Mouse (Mus musculus): Measurements from ENCODE around the gene Tiam1. TPM values are rescaled to one million over a fixed set of nuclear protein-coding genes. Genes with fewer than 3 reads are reported as not detected.

Tiam1 gene
- polyA plus RNA-seq, 1 experiment from 2014 or later = 4.2 TPM

DNA sequence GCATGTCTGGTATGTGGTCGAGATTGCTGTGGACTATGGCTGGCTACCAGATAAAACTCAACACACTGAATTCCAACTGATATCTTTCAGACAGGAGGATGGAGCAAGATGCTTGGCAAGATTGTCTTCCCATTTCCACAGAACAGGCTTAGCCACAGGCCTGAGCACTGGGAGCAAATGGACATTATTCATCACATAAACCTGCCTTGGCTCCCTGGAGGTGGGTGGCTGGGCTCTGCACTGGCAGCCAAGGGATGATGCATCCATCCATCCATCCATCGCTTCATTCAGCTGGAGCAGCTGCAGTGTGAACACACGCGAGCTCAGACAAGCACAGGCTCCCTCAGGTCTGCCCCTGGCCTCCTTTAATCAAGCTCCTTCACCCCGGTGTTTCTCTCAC is 190.7 kb downstream of the Tiam1 start:
- H3K4me3 ChIP-seq (replicated peaks) = no peak overlapping the region
- H3K4me1 ChIP-seq (replicated peaks) = no peaks in the 10 kb centered on the region
- no peak for ATAC-seq (ENCODE audit: insufficient read depth)
- no peaks in the 10 kb centered on the region for H3K9me3 ChIP-seq (replicated peaks)
- H3K4me2 ChIP-seq = no peak overlapping the region
- H3K27me3 ChIP-seq = no peaks in the 10 kb centered on the region
- H3K36me3 ChIP-seq (replicated peaks) = no peaks in the 10 kb centered on the region
- no peak overlapping the region for H3K9ac ChIP-seq
- WGBS (ENCODE audit: insufficient replicate concordance) = 69% methylated on average over 5 of the region's 5 CpGs
- H3K27ac ChIP-seq (replicated peaks) = no peak overlapping the region

DNA sequence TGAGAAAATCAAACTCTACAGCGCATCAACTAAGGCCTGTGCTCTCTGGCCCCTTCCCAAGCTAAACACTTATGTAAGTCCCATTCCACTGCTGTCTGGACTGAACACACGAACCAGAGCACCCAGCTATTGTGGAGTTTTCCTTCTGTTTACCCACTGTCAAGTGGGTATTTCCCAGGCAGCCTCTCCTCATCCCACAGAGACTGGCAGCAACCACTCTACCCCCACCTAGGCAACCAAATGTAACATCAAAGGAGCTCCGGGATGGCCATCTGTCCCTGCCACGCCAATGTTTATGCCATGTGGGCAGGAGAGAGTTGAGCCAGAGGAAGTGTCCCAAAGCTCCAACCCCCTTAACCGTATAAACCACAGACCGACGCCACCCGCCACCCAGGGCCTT is 192.8 kb downstream of the Tiam1 start:
- Histone ChIP-seq H3K27ac (replicated peaks) (no peak overlapping the region), H3K9me3 (replicated peaks) (no peaks in the 10 kb centered on the region), H3K4me1 (replicated peaks) (no peaks in the 10 kb centered on the region), H3K4me3 (replicated peaks) (no peak overlapping the region), H3K36me3 (replicated peaks) (no peaks in the 10 kb centered on the region), H3K27me3 (no peaks in the 10 kb centered on the region), H3K9ac (no peak overlapping the region), H3K4me2 (no peak overlapping the region)
- ATAC-seq (ENCODE audit: insufficient read depth) = no peak
- 57% methylated on average over 8 of the region's 8 CpGs for WGBS (ENCODE audit: insufficient replicate concordance)

DNA sequence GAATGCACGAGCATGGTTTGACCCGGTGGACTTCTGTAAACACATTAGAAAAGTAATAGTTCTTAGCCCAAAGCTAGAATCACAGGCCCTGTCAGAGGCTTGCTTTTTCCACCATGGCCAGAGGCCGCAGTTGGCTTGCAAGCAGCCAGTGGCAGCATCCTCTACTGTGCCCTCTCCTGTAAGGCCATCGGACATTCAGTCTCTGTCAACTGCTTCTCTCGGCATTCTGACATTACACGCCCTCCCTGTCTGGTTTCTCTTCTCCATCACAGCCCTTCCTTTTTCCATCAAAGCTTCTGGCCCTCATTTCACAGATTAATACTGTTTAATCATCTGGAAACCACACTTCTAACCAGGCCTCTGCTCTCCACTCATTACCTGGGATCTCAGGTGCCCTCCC is 193.3 kb downstream of the Tiam1 start:
- Histone ChIP-seq H3K4me3 (replicated peaks) (no peak overlapping the region), H3K27me3 (no peaks in the 10 kb centered on the region), H3K4me2 (no peak overlapping the region), H3K9me3 (replicated peaks) (no peaks in the 10 kb centered on the region), H3K36me3 (replicated peaks) (no peaks in the 10 kb centered on the region), H3K9ac (no peak overlapping the region), H3K27ac (replicated peaks) (no peak overlapping the region), H3K4me1 (replicated peaks) (no peaks in the 10 kb centered on the region)
- WGBS (ENCODE audit: insufficient replicate concordance) = 77% methylated on average over 6 of the region's 6 CpGs
- ATAC-seq (ENCODE audit: insufficient read depth) = no peak

DNA sequence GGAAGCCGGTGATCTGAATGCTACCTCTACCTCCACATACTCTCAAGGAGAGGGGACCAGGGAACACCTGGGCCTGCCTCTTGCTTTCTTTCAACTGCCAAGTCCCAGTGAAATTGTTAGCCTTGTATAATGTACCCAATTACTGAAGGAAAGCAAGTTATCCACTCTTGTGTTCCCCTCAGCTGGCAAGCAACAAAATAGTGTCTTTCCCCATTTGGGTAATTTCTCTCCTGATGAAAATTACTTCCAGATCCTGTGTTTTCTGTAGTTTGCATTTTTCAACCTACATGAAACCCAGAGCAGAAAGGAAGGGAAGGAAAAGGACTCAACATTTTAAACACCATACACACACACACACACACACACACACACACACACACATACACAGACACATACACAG is 195.5 kb downstream of the Tiam1 start:
- H3K9me3 ChIP-seq (replicated peaks) = no peaks in the 10 kb centered on the region
- no peak overlapping the region for H3K4me3 ChIP-seq (replicated peaks)
- no peaks in the 10 kb centered on the region for H3K27me3 ChIP-seq
- H3K4me2 ChIP-seq = no peak overlapping the region
- no peaks in the 10 kb centered on the region for H3K36me3 ChIP-seq (replicated peaks)
- WGBS (ENCODE audit: insufficient replicate concordance) = 80% methylated on average over 1 of the region's 1 CpGs
- no peak for ATAC-seq (ENCODE audit: insufficient read depth)
- no peaks in the 10 kb centered on the region for H3K4me1 ChIP-seq (replicated peaks)
- H3K9ac ChIP-seq = no peak overlapping the region
- no peak overlapping the region for H3K27ac ChIP-seq (replicated peaks)

DNA sequence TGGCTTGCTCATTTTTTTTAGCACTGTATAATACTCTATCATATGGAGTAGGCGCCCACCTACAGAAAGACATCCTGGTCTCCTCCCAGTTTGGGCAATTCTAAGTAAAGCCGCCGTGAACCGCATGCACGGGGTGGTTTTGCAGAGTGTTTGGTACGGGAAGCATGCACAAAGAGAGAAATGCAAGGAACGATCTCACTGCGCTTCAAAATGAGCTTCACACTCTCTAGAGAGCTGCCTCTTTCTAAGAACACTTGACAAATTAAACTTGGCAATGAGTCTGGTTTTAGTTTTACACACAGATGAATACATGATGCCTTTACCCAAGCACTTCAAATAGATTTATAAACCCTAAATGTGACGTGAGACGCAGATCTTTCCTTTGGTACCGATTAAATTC is 196.8 kb downstream of the Tiam1 start:
- Histone ChIP-seq H3K27ac (replicated peaks) (no peak overlapping the region), H3K9ac (no peak overlapping the region), H3K4me2 (no peak overlapping the region), H3K9me3 (replicated peaks) (no peaks in the 10 kb centered on the region), H3K27me3 (no peaks in the 10 kb centered on the region), H3K4me1 (replicated peaks) (no peaks in the 10 kb centered on the region), H3K36me3 (replicated peaks) (no peaks in the 10 kb centered on the region), H3K4me3 (replicated peaks) (no peak overlapping the region)
- no peak for ATAC-seq (ENCODE audit: insufficient read depth)
- WGBS (ENCODE audit: insufficient replicate concordance) = 83% methylated on average over 11 of the region's 11 CpGs

DNA sequence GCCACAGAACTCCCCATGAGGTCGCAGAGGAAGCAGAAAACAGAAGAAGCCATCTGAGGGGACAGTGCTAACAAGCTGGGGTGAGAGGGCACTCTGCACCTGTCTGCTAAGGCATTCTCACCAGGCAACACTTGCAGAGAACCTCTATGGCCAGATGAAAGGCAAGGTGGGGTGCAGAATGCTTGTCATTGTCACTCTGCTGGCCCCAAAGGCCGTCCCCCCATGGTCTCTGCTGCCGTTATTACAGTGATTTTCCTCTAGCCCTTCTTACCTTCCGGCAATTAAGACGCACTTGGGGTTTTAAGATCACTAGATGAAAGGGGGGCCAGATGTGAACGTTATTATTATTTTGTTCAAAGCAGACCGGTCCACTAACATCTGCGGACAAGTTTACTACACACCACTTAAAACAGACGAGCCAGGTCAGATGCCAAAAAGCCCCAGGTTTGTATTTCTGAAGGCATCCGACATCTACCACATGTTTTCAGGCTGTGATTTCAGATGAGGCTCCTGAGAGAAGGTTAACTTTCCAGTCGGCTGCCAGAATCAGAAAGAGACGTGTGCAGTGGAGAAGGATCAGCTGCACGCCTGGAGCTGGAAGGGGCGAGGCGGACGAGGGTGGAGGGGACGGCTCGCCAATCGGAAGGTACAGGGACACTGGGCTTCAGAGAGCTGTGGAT is 198.8 kb downstream of the Tiam1 start:
- no peak overlapping the region for H3K4me3 ChIP-seq (replicated peaks)
- H3K36me3 ChIP-seq (replicated peaks) = no peaks in the 10 kb centered on the region
- H3K27me3 ChIP-seq = no peaks in the 10 kb centered on the region
- no peak overlapping the region for H3K4me2 ChIP-seq
- ATAC-seq (ENCODE audit: insufficient read depth) = no peak
- H3K9me3 ChIP-seq (replicated peaks) = no peaks in the 10 kb centered on the region
- H3K27ac ChIP-seq (replicated peaks) = no peak overlapping the region
- no peak overlapping the region for H3K9ac ChIP-seq
- 73% methylated on average over 19 of the region's 19 CpGs for WGBS (ENCODE audit: insufficient replicate concordance)
- no peaks in the 10 kb centered on the region for H3K4me1 ChIP-seq (replicated peaks)

DNA sequence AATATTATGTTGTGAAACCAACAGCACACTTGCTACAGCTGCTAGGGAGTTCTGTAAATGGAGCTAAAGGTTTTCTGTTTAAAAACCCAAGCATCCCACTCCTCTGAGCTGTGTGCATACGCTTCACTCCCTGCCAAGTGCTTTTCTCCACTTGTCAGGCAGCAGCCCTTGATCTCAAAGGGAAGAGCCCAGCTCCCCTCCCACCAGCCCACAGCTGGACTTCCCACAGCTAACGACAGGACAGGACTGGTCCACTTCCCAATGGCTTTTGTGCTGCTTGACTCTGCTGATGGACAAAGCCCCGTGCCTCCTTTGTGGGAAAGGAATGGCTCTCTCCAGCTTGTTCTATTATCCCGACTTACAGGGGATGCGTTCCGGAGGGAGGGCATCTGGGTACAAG is 199.5 kb downstream of the Tiam1 start:
- ATAC-seq (ENCODE audit: insufficient read depth) = no peak
- WGBS (ENCODE audit: insufficient replicate concordance) = 53% methylated on average over 6 of the region's 6 CpGs

DNA sequence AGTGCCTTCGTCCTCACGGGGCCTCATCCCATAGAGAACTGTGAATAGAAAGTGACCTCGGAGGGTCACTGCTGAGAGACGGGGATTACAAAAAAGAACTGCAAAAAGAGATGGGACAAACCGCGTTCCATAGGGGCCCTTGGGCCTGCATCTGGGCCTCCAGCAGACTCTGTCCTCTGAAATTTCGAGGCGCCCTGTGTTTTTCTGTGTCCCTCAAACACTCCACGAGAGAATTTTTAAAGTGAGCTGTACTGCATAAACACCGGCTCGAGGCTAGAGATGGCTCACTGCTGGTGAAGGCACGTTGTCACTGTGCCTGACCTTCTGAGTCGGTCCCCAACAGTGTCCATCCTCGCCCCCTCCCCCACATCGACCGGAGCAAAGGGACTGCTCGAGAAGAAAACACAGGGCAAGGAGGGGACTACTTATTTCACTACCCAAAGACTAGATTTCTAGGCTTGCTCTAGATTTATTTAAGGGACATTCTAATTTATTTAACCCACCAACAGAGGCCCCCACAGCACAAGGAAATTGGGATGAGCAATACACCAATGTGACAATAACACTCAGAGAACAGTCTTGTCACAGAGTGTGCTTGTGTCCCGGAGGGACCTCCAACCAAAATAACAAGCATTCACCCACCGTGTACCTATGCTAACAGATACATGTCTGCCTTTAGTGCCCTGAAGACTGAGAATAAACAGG is 200.2 kb downstream of the Tiam1 start:
- no peaks in the 10 kb centered on the region for H3K9me3 ChIP-seq (replicated peaks)
- no peaks in the 10 kb centered on the region for H3K4me1 ChIP-seq (replicated peaks)
- H3K4me3 ChIP-seq (replicated peaks) = no peak overlapping the region
- no peaks in the 10 kb centered on the region for H3K36me3 ChIP-seq (replicated peaks)
- no peaks in the 10 kb centered on the region for H3K27me3 ChIP-seq
- no peak overlapping the region for H3K27ac ChIP-seq (replicated peaks)
- H3K4me2 ChIP-seq = no peak overlapping the region
- 58% methylated on average over 19 of the region's 19 CpGs for WGBS (ENCODE audit: insufficient replicate concordance)
- no peak for ATAC-seq (ENCODE audit: insufficient read depth)
- no peak overlapping the region for H3K9ac ChIP-seq

More for the DNA sequence above, 199.5 kb downstream of the Tiam1 start:
- H3K27me3 ChIP-seq = no peaks in the 10 kb centered on the region
- no peak overlapping the region for H3K4me3 ChIP-seq (replicated peaks)
- H3K4me2 ChIP-seq = no peak overlapping the region
- H3K4me1 ChIP-seq (replicated peaks) = no peaks in the 10 kb centered on the region
- H3K36me3 ChIP-seq (replicated peaks) = no peaks in the 10 kb centered on the region
- H3K9ac ChIP-seq = no peak overlapping the region
- no peak overlapping the region for H3K27ac ChIP-seq (replicated peaks)
- no peaks in the 10 kb centered on the region for H3K9me3 ChIP-seq (replicated peaks)

DNA sequence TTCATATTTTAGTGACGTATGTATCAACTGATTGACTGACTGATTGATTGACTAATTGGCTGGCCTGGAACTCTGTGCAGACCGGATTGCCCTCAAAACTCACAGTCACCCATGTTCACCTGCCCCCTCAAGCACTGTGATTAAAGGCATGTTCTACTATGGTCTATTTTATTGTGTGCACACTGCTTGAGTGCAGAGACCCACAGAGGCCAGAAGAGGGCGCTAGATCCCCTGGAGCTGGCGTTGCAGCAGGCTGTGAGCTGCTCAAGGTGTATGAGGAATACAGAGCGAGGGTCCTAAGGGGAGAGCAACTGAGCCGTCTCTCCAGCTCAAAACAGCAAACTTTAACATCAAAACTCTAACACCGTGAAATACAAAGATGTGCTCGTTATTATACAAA is 202.9 kb downstream of the Tiam1 start:
- Histone ChIP-seq H3K9me3 (replicated peaks) (no peaks in the 10 kb centered on the region), H3K9ac (no peak overlapping the region), H3K4me2 (no peak overlapping the region), H3K4me3 (replicated peaks) (no peak overlapping the region), H3K4me1 (replicated peaks) (no peaks in the 10 kb centered on the region), H3K36me3 (replicated peaks) (no peaks in the 10 kb centered on the region), H3K27ac (replicated peaks) (no peak overlapping the region), H3K27me3 (no peaks in the 10 kb centered on the region)
- no peak for ATAC-seq (ENCODE audit: insufficient read depth)
- WGBS (ENCODE audit: insufficient replicate concordance) = 80% methylated on average over 8 of the region's 8 CpGs

DNA sequence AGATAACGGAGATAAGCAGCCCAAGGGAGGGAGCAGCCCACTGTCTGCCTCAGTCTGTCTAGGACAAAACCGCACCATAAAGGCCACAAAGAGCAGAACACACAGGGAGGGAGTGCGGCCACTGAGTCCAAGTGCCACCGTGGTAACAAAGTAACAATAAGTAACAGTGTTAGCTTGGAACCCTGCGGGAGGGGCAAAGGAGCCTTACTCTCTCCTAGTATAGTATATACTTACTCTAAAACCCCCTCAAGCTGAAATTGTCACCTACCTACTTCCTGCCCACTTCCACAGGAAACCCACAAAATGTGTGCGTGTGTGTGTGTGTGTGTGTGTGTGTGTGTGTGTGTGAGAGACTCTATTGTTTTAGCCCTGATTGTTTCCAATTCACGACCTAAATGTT is 205.3 kb downstream of the Tiam1 start:
- Histone ChIP-seq H3K9ac (no peak overlapping the region), H3K4me3 (replicated peaks) (no peak overlapping the region), H3K27me3 (no peaks in the 10 kb centered on the region), H3K9me3 (replicated peaks) (no peaks in the 10 kb centered on the region), H3K36me3 (replicated peaks) (no peaks in the 10 kb centered on the region), H3K4me2 (no peak overlapping the region), H3K27ac (replicated peaks) (no peak overlapping the region), H3K4me1 (replicated peaks) (no peaks in the 10 kb centered on the region)
- ATAC-seq (ENCODE audit: insufficient read depth) = no peak
- 11% methylated on average over 7 of the region's 7 CpGs for WGBS (ENCODE audit: insufficient replicate concordance)

DNA sequence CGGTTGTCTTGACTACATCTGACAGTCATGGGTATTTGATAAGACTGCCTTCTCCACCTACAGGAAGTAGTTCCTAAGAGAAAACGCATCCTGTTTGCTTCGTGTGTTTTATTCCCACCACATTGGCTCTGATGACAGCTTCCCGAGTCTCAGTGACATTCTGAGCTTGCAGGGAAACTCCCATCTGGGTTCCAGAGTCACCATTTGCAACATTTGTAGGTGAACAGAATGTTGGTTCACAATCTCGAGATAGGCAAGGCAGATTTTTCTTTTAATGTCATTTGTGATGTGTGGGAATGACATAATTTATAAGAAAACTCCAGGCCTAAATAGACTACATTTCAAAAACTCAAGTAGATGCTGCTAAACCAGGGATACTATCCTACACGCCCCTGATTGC is 207.0 kb downstream of the Tiam1 start:
- 37% methylated on average over 6 of the region's 6 CpGs for WGBS (ENCODE audit: insufficient replicate concordance)
- Histone ChIP-seq H3K4me3 (replicated peaks) (no peak overlapping the region), H3K9ac (no peak overlapping the region), H3K36me3 (replicated peaks) (no peaks in the 10 kb centered on the region), H3K27ac (replicated peaks) (no peak overlapping the region), H3K9me3 (replicated peaks) (no peaks in the 10 kb centered on the region), H3K4me2 (no peak overlapping the region), H3K27me3 (no peaks in the 10 kb centered on the region), H3K4me1 (replicated peaks) (no peaks in the 10 kb centered on the region)
- no peak for ATAC-seq (ENCODE audit: insufficient read depth)

DNA sequence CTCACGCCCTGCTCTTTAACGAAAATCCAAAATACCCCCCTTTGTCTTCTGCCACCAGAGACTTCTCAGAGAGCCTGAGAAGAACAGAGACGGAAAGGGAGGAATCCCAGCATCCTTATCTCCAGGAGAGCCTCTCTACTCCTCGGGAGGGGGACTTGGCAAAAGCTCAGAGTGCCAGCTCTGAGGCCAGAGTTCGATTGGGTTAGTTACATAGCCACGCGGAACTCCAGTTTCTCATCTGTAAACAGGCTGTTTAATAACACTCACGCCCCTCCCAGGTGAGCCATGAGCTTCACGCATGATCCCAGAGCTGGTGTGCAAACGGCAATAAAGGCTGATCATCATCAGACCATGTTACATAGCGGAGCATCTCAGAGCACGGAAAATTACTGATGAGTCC is 208.2 kb downstream of the Tiam1 start:
- H3K27ac ChIP-seq (replicated peaks) = no peak overlapping the region
- no peak for ATAC-seq (ENCODE audit: insufficient read depth)

More for the DNA sequence above, 208.2 kb downstream of the Tiam1 start:
- no peak overlapping the region for H3K4me2 ChIP-seq
- no peak overlapping the region for H3K4me3 ChIP-seq (replicated peaks)
- no peaks in the 10 kb centered on the region for H3K36me3 ChIP-seq (replicated peaks)
- H3K27me3 ChIP-seq = no peaks in the 10 kb centered on the region
- H3K4me1 ChIP-seq (replicated peaks) = no peaks in the 10 kb centered on the region
- 66% methylated on average over 12 of the region's 12 CpGs for WGBS (ENCODE audit: insufficient replicate concordance)
- no peak overlapping the region for H3K9ac ChIP-seq
- no peaks in the 10 kb centered on the region for H3K9me3 ChIP-seq (replicated peaks)
